Mouse (Mus musculus) bone marrow macrophage, adult 2 months (primary cell): ENCODE data around the gene 6430571L13Rik.

Experiments used
- CTCF ChIP-seq: IDR thresholded peaks from 2 replicates; pipeline ENCODE4 v1.5.1; 2012; ENCODE audit warnings: low read depth, mild to moderate bottlenecking, low read length, moderate library complexity
- POLR2A ChIP-seq: IDR thresholded peaks from 2 replicates; pipeline ENCODE4 v1.6.1; 2012; ENCODE audit warnings: mild to moderate bottlenecking, low read depth, low read length, borderline replicate concordance

DNA sequence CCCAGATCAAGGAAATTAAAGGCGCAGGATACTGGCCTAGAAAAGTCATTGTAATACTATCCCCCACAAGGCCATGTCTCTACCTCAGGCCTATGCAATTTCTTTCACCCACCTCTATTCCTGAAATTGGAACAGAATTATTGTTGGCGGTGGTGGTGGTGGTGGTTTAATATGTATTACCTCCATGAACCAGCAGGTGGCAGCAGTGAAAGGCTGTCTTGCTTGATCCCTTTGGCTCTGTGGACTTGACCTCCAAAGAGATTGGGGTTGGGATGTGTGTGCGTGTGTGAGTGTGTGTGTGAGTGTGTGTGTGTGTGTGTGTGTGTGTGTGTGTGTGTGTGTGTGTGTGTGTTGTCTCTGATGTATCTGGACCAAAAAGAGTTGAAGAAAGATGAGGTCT, 26.2 kb downstream of the 6430571L13Rik start:
- TF ChIP-seq CTCF (no peak), POLR2A (no peak)
